ENCODE assay signal across 9 mouse cellular contexts in the genomic region with DNA sequence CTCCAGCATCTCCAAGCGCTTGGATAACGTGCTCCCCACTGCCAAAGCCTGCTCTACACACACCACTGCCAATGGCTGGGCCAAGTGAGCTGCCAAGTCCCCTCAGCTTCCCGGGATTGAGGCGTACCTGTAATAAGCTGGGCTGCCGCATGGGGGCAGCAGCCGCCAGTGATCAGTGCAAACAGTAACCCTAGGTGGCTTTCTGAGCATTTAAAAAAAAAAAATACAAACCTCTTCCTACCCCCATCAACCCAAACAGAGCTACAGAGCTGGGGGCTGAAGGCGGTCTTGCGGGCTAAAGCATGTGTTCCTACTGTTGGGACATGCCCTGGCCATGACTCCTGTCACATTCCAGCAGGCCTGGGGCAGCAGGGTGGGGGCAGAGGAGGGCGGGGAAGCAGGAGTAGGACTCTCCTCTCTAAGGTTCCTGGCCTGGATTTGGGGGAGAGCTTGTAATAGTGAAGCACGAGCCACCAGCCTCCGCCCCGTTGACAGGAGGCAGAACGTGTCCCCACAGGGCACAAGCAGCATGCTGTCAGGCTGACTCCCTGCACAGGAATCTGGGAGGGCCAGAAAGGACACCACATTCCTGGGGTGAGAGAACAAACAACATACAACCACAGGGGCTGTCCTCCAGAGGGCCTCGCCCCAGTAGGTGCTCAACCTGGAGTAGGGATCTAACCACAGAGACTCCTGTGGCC. TPM values are rescaled to one million over a fixed set of nuclear protein-coding genes. Genes with fewer than 3 reads are reported as not detected.
DNase-seq lines count a peak whose midpoint lies in the region; TF ChIP-seq lines count a peak whose summit lies in the region.
"Had no signal": no experiment of that assay in that cellular context is flagged by ENCODE, and none has a peak within 500 bp of the region (broad histone marks: within the 10 kb centered on the region; RNA-seq: fewer than 3 reads in every experiment).

No protein-coding gene starts in this region.

- peak; percentile 79 for TF ChIP-seq CTCF in E14TG2a.4 (conservative IDR thresholded peaks at IDR 0.05; ENCODE audit: low read length)
- peak; percentile 94 for TF ChIP-seq CTCF in brain, embryonic 14.5 days (IDR thresholded peaks at IDR 0.05; ENCODE audit: borderline replicate concordance, extremely low read depth, insufficient read depth, insufficient read length)
- peak; percentile 97 for TF ChIP-seq CTCF in layer of hippocampus, adult 2 months (conservative IDR thresholded peaks at IDR 0.05)
- TF ChIP-seq CTCF in lung, adult 2 months (IDR thresholded peaks at IDR 0.05; ENCODE audit: insufficient read depth, low read length), result peak; percentile 85
- TF ChIP-seq CTCF in olfactory bulb, adult 2 months (IDR thresholded peaks at IDR 0.05; ENCODE audit: insufficient read depth, low read depth, low read length), result peak; percentile 85

- 0 out of 2 replicates have a peak overlapping the region, but pooled peaks have one; percentile 17 for H3K4me3 ChIP-seq in E14TG2a.4 (replicated peaks; ENCODE audit: low read length)
- H3K4me3 ChIP-seq in forebrain, embryonic 10.5 days, result no peak overlapping the region
- no peak overlapping the region for H3K4me3 ChIP-seq in layer of hippocampus, adult 2 months
- no peak overlapping the region for H3K4me3 ChIP-seq in lung, adult 2 months (replicated peaks; ENCODE audit: extremely low read depth, low read depth, low read length)
- no peak overlapping the region for H3K4me3 ChIP-seq in olfactory bulb, adult 2 months (ENCODE audit: insufficient read depth, low read depth, low read length)

- H3K9me3 ChIP-seq in E14TG2a.4 (ENCODE audit: low read length), result no peaks in the 10 kb centered on the region
- no peaks in the 10 kb centered on the region for H3K9me3 ChIP-seq in forebrain, embryonic 10.5 days

- peaks cover 92% of the 10 kb centered on the region for H3K36me3 ChIP-seq in E14TG2a.4 (ENCODE audit: insufficient read depth, low read length)
- peaks cover 99% of the 10 kb centered on the region for H3K36me3 ChIP-seq in forebrain, embryonic 10.5 days (replicated peaks)

- WGBS in forebrain, embryonic 10.5 days, result 27% methylated on average over 14 of the region's 14 CpGs
- WGBS in lung, adult 2 months, result 18% methylated on average over 14 of the region's 14 CpGs
- 22% methylated on average over 14 of the region's 14 CpGs for WGBS in olfactory bulb, adult 2 months

- DNase-seq in brain, embryonic 14.5 days (ENCODE audit: low read depth), result peak; percentile 90
- peak; percentile 74 for DNase-seq in forebrain, embryonic 10.5 days (ENCODE audit: extremely low spot score, low spot score)
- DNase-seq in heart, postnatal 36 days, result peak; percentile 82 to 88
- peak; percentile 83 to 94 for DNase-seq in layer of hippocampus, adult 2 months (ENCODE audit: low spot score in 2 of 2)
- peak; percentile 79 for DNase-seq in lung, adult 2 months
- DNase-seq in thymus, postnatal 36 days, result peak; percentile 73

- intact Hi-C loops in heart, postnatal 36 days (cut with DNase I), result loop anchor here (1.0 to 5.0 kb wide), 2 partner anchors 32 to 116 kb away; a partner anchor contains a TSS

- H3K27me3 ChIP-seq in E14TG2a.4 (ENCODE audit: insufficient read depth, low read length), result no peaks in the 10 kb centered on the region
- H3K27me3 ChIP-seq in forebrain, embryonic 10.5 days (ENCODE audit: poor library complexity, severe bottlenecking), result no peaks in the 10 kb centered on the region

- no peak for TF ChIP-seq POLR2A in brain, embryonic 14.5 days (IDR thresholded peaks at IDR 0.05; ENCODE audit: borderline replicate concordance, extremely low read depth, insufficient read depth, insufficient read length, poor library complexity, severe bottlenecking)
- TF ChIP-seq POLR2A in lung, adult 2 months (IDR thresholded peaks at IDR 0.05; ENCODE audit: borderline replicate concordance, extremely low read depth, low read depth, low read length), result no peak
- no peak for TF ChIP-seq POLR2A in olfactory bulb, adult 2 months (IDR thresholded peaks at IDR 0.05; ENCODE audit: insufficient read depth, low read depth, low read length)

- no peak overlapping the region for H3K27ac ChIP-seq in forebrain, embryonic 10.5 days
- no peak overlapping the region; the same call in 1 of the 2 replicates for H3K27ac ChIP-seq in layer of hippocampus, adult 2 months
- H3K27ac ChIP-seq in olfactory bulb, adult 2 months (ENCODE audit: insufficient read depth, low read depth, low read length), result no peak overlapping the region
- H3K27ac ChIP-seq: macrophage had no signal

- peaks cover 79% of the 10 kb centered on the region for H3K4me1 ChIP-seq in E14TG2a.4 (replicated peaks; ENCODE audit: low read depth, low read length)
- peaks cover 6% of the 10 kb centered on the region for H3K4me1 ChIP-seq in forebrain, embryonic 10.5 days
- H3K4me1 ChIP-seq in lung, adult 2 months (ENCODE audit: control insufficient read depth, insufficient read depth, low read length), result no peaks in the 10 kb centered on the region
- H3K4me1 ChIP-seq in olfactory bulb, adult 2 months (ENCODE audit: control insufficient read depth, insufficient read depth, low read length), result peaks cover 16% of the 10 kb centered on the region

RNA-seq across cellular contexts. Expression of a gene that starts 12.7 kb away (rescaled TPM):
- polyA plus RNA-seq in brain, embryonic 14.5 days (2012; rRNA removed), result 31.1 and 31.9 TPM in 2 replicates
- polyA plus RNA-seq in forebrain, embryonic 10.5 days (2016; fragmentation: Nextera tagmentation; extraction: Ambion mirVana), result 0.81 and 1.0 TPM in 2 replicates
- total RNA-seq in heart, postnatal 36 days (2021), result under 1 TPM; 0.22 to 0.30 TPM
- total RNA-seq in layer of hippocampus, adult 2 months (2021), result 10 to 100 TPM; 57.3 to 58.2 TPM
- polyA plus RNA-seq in lung, adult 2 months (2012; rRNA removed), result 6.8 TPM in 2 replicates
- not detected in 2 replicates for polyA plus RNA-seq in olfactory bulb, adult 2 months (2012; ENCODE audit: insufficient read depth, insufficient read length, low replicate concordance, missing spikeins)
- polyA plus RNA-seq: macrophage had no signal

RNA-seq across cellular contexts. Expression of a gene that starts 16.8 kb away (rescaled TPM):
- polyA plus RNA-seq in brain, embryonic 14.5 days (2012; rRNA removed), result 58.8 and 77.3 TPM in 2 replicates
- 60.0 and 62.6 TPM in 2 replicates for polyA plus RNA-seq in forebrain, embryonic 10.5 days (2016; fragmentation: Nextera tagmentation; extraction: Ambion mirVana)
- 10 to 100 TPM; 33.8 to 43.6 TPM for total RNA-seq in heart, postnatal 36 days (2021)
- total RNA-seq in layer of hippocampus, adult 2 months (2021), result 10 to 100 TPM; 54.0 to 56.7 TPM
- 45.2 TPM in 2 replicates for polyA plus RNA-seq in lung, adult 2 months (2012; rRNA removed)
- polyA plus RNA-seq in olfactory bulb, adult 2 months (2012; ENCODE audit: insufficient read depth, insufficient read length, low replicate concordance, missing spikeins), result not detected in 2 replicates

RNA-seq across cellular contexts. Expression of a gene that starts 18.2 kb away (rescaled TPM):
- polyA plus RNA-seq in brain, embryonic 14.5 days (2012; rRNA removed), result 84.0 and 96.8 TPM in 2 replicates
- polyA plus RNA-seq in forebrain, embryonic 10.5 days (2016; fragmentation: Nextera tagmentation; extraction: Ambion mirVana), result 68.3 and 72.5 TPM in 2 replicates
- 10 to 100 TPM; 83.3 to 86.2 TPM for total RNA-seq in heart, postnatal 36 days (2021)
- total RNA-seq in layer of hippocampus, adult 2 months (2021), result 10 to 100 TPM; 80.3 to 95.2 TPM
- polyA plus RNA-seq in lung, adult 2 months (2012; rRNA removed), result 208 and 209 TPM in 2 replicates
- polyA plus RNA-seq in olfactory bulb, adult 2 months (2012; ENCODE audit: insufficient read depth, insufficient read length, low replicate concordance, missing spikeins), result not detected in 2 replicates

RNA-seq across cellular contexts. Expression of a gene that starts 18.2 kb away (rescaled TPM):
- polyA plus RNA-seq in brain, embryonic 14.5 days (2012; rRNA removed), result 98.2 and 137 TPM in 2 replicates
- polyA plus RNA-seq in forebrain, embryonic 10.5 days (2016; fragmentation: Nextera tagmentation; extraction: Ambion mirVana), result 140 and 143 TPM in 2 replicates
- total RNA-seq in heart, postnatal 36 days (2021), result 10 to 100 TPM; 22.2 to 25.1 TPM
- 10 to 100 TPM; 37.6 to 39.0 TPM for total RNA-seq in layer of hippocampus, adult 2 months (2021)
- polyA plus RNA-seq in lung, adult 2 months (2012; rRNA removed), result 35.9 and 39.5 TPM in 2 replicates
- not detected in 2 replicates for polyA plus RNA-seq in olfactory bulb, adult 2 months (2012; ENCODE audit: insufficient read depth, insufficient read length, low replicate concordance, missing spikeins)

RNA-seq across cellular contexts. Expression of a gene that starts 31.2 kb away (rescaled TPM):
- 93.3 and 114 TPM in 2 replicates for polyA plus RNA-seq in brain, embryonic 14.5 days (2012; rRNA removed)
- 1.2 TPM in 2 replicates for polyA plus RNA-seq in forebrain, embryonic 10.5 days (2016; fragmentation: Nextera tagmentation; extraction: Ambion mirVana)
- total RNA-seq in heart, postnatal 36 days (2021), result under 1 TPM; 0.39 to 0.60 TPM
- 10 to 100 TPM; 52.5 to 53.5 TPM for total RNA-seq in layer of hippocampus, adult 2 months (2021)
- 0.54 and 3.1 TPM in 2 replicates for polyA plus RNA-seq in lung, adult 2 months (2012; rRNA removed)
- polyA plus RNA-seq in olfactory bulb, adult 2 months (2012; ENCODE audit: insufficient read depth, insufficient read length, low replicate concordance, missing spikeins), result not detected in 2 replicates
- polyA plus RNA-seq: macrophage had no signal

Comparison
In these comparisons a context has a peak if more than half of its experiments do, and no peak if none do; other contexts are left out.
1. RNA of a gene that starts 16.8 kb away (polyA plus RNA-seq): 60.0 to 62.6 TPM in forebrain, embryonic 10.5 days, 58.8 to 77.3 TPM in brain, embryonic 14.5 days and 45.2 TPM in lung, adult 2 months; not detected in olfactory bulb, adult 2 months; every median in the first group is over 10 times any median in the second.
2. Peak in every context shown above with its lines, with median percentiles within 50 percentile points of each other: CTCF ChIP-seq and DNase-seq.